Mouse (Mus musculus) naive thymus-derived CD4-positive, alpha-beta T cell, adult 2 months (primary cell): ENCODE results near the gene Kcnip2.
"Not testable (repeated sequence)": the region's sequence is repeated elsewhere in the genome, so short reads cannot be mapped to it uniquely, and the experiment has no call there.

Source experiments
- DNase-seq: peaks from one replicate; pipeline ENCODE4 v3.0.0-alpha.2; 2011; ENCODE audit warnings: low read depth

Kcnip2 gene

DNA sequence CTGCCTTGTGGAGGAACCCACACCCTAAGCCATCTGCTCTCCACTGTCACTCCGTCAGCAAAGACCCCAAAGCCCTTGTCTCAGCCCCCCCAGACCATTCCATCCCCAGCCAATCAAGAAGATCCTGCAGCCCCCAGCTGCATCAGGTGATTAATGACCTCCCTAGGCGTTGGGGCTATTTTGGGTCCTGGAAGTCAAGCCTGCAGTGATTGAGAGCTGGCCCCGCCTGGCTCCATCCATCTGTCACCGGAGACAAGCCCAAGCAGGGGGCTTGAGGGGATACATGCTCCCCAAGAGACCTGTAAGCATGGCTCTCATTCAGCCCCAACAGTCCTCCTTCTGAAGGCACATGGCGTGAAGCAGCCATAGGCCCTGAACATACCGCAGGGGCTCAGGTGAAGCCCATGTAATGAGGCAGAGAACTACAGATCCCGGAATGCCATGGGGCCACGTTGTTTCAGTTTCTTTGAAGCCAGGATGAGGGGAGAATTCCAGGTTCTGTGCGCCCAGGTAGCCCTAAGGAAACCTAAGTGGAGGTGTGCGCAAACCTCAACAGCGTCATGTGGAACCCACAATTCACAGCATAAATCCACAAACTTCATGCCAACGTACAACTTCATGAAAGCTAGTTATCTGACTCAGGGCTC, 4.7 kb downstream of the Kcnip2 start:
- no peak for DNase-seq

- DNase-seq = peak; percentile 55
These were observed 8.1 kb downstream of the Kcnip2 start for GRCm38 (mm10) chr19:45807732-45808131.

- DNase-seq = not testable (repeated sequence)
These were observed 10.0 kb downstream of the Kcnip2 start for GRCm38 (mm10) chr19:45805817-45806216.

- peak; percentile 83 for DNase-seq
These were observed 11.1 kb downstream of the Kcnip2 start for GRCm38 (mm10) chr19:45804593-45805368.

DNA sequence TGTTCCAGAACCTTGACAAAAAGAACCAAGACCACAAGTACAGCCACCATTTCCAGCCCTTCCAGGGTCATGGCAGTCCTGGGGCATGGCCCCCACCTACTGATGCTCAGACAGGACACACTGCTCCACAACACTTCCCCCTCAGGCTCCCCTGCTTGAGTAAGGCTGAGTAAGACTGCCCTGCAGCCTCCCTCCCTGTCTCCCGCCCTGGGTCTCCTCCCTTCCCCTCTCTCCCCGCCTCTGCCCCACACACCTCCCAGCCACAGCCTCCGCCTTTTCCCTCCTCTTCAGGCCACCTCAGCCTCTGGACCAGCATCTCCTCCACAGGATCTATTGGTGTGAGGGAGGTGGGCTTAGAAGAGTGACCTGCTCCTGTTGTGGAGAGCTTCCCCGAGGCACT, 12.5 kb downstream of the Kcnip2 start:
- DNase-seq = no peak

GRCm38 (mm10) chr19:45802702-45803101, 13.2 kb downstream of the Kcnip2 start:
- DNase-seq = no peak

GRCm38 (mm10) chr19:45796879-45797278, 19.0 kb downstream of the Kcnip2 start:
- DNase-seq = peak; percentile 72

DNA sequence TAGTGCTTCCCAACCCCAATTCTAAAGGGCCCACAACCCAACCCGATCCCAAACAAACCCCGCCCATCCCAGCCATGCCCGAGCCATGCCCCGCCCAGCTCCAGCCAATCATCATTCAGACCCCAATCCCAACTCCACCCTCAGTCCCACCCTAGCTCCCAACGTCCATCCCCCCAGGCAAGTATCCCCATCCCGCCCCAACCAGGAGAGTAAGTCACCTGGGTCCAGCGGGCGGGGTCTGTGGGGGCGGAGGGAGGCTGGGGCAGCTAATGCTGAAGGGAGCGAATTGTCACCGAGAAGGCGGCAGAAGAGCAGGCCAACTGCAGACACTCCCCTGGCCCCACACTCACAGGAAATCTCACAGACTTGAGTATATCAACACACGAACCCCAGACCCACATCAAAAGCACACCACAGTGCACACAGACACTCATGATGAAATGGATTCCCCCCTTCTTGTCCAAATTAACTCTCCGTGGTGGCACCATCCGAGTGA, 19.8 kb downstream of the Kcnip2 start:
- DNase-seq = peak; percentile 91

DNA sequence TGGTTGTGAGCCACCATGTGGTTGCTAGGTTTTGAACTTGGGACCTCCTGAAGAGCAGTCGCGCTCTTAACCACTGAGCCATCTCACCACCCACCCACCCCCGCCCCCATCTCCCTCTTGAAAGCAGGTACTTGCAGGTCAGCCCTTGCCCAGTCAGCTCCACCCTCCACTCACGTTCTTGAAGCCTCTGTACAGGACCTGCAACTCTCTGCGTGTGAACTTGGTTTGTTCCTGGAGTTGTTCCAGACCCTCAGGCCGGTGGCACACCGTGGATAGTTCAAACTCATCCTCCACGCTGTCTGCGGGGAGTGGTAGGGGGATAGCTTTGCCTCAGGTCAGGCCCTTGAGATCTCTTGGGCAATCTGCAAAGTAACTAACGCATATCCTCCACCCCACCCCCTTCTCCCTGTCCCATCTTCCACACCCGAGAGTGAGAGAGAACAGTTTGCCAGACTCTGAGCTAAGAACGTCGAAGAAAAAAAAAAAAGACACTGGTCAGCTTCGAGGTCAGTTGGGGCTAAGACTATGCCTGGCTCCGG, 20.4 kb downstream of the Kcnip2 start:
- peak; percentile 50 for DNase-seq

GRCm38 (mm10) chr19:45794718-45795117, 21.1 kb downstream of the Kcnip2 start:
- no peak for DNase-seq

GRCm38 (mm10) chr19:45792404-45792803, 23.5 kb downstream of the Kcnip2 start:
- no peak for DNase-seq

DNA sequence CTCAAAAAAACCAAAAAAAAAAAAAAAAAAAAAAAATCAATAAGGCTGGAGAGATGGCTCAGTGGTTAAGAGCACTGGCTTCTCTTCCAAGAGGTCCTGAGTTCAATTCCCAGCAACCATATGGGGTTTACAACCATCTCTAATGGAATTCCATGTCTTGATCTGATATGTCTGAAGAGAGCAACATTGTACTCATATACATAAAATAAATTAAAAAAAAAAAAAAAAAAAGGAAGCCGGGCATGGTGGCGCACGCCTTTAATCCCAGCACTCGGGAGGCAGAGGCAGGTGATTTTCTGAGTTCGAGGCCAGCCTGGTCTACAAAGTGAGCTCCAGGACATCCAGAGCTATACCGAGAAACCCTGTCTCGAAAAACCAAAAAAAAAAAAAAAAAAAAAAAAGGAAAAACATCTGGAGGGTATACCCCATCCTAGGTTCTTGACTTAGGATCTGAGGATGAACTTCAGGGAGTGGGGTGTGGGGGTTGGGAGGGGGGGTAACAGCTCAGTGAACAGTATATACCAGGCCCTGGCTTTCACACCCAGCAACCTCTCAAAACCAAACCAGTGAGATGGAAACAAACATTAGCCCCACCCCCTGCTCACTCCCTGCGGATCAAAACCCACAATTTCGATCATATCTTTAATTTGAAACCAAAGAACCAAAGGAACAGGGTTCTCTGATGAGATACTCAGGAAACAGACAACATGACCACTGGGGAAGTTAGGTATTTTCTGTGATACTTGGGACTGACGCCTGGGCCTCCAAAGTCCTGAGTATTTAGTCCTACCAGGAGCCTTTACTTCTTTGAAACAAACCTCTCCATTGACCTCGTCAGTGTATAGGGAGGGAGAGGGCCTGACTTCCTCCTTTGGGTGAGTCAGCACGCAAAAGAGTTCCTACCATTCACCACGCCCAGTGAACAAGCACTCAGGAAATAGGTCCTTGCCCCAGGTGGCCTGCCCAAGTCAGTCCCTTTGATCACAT, 25.7 kb downstream of the Kcnip2 start:
- DNase-seq = peak; percentile 58

GRCm38 (mm10) chr19:45789365-45789764, 26.5 kb downstream of the Kcnip2 start:
- no peak for DNase-seq

DNA sequence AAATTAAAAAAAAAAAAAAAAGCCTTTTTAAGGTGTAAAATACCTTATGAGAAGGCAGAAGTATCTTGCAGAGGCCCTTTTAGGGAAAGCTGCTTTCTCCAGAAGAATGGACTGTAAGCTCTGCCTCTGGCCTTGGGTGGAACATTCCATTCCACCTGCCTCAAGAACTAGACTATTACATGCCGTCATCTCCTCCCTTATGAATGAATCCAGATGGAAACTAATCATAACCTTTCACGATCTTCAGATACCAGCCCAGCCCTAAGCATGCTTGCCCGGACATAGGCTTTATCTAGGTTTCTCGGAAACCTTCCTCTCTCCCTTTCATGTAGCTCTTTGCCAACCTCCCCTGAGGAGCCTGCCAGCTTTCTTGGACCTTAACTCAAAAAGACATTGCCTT, 27.5 kb downstream of the Kcnip2 start:
- no peak for DNase-seq

DNA sequence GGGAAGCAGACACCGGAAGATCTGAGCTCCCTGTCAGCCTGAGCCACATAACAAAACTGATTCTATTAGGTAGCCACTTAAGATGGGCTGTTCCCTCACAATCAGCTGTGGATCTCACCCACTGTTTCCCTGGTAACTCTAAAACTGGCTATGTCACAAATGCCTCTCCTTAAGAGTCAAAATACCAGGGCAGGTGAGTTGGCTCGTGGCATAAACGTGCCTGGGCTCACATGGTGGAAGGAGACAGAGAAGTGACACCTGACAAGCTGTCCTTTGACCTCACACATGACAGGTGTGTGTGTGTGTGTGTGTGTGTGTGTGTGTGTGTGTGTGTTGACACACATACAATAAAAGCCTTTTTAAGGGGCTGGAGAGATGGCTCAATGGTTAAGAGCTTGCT, 28.4 kb downstream of the Kcnip2 start:
- no peak for DNase-seq

DNA sequence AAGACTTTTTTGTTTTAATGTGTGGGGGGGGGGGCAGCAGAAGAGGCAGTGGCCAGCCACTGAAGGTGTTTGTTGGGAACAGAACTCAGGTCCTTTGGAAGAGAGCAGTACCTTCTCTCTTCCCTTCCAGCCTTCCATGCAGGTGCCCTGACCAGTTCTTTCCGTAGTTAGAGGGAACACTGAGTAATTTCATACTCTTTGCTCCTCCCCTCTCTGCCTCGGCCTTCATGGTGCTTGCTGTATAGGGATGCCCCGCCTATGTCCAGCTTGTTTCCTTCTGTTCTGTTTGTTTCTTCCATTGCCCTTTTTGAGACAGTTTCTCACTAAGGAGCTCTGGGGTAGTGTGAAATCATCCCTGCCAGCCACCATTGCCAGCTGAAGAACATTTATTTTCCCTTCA, 30.4 kb downstream of the Kcnip2 start:
- no peak for DNase-seq

DNA sequence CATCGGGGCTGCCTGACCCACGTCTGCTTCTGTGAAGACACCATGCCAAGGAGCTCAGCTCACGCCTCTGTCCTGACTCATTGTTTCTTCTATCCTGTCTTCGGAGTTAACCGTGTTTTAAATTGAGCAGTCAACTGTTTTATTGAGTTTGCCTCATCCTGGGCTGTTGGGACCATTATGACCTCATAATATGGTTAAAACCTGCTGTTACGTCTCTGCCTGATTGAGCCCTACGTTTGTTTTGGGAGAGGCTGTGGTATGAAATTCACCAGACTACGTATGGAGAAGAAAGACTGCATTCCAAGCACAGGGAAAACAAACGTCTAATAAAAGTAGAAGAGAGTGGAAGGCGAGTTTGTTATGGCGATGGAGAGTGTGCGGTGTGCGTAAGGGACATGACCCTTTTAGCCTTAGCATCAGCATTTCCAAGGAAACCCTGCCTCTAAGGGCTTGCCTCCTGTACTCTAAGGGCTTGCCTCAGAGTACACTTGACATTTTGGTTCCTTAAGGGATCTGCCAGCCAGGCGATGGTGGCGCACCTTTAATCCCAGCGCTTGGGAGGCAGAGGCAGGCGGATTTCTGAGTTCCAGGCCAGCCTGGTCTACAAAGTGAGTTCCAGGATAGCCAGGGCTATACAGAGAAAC, 31.8 kb downstream of the Kcnip2 start:
- DNase-seq = no peak

- DNase-seq = peak; percentile 99
These were observed 32.5 kb downstream of the Kcnip2 start, which contains the start of gene Mgea5 for GRCm38 (mm10) chr19:45783181-45783932. Gene Mgea5, minus strand, starts transcription at chr19:45783837.

DNA sequence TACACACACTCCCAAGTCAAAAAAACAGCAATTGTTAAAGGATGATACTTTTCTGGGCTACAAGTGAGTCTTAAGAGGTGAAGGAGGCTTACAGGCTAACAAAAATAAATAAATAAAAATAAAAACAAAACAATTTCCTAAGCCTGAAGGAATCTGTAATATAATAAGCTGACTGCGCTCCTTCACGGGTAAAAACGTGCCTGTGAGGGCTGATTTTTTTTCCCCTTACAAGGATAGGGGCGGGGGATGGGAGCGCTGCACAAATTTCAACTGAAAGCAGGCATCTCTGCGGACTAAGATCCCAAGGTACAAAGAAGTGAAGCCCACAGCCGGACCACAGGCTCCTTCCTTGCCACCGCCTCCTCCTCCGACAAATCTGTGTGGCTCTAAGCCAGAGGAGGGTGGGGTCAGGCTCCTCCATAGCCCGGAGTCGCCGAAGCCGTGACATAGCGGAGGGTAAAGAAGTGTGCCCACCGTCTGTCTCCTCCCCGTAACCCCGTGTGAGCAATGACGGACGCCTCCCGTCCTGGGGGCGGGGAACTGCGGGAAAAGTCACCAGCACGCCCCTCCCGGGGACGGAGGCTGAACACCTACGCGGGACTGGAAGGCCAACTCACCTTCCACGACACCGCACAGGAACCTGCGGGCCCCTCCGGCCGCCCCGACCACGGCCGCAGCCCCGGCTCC, 33.4 kb downstream of the Kcnip2 start:
- peak; percentile 67 for DNase-seq

DNA sequence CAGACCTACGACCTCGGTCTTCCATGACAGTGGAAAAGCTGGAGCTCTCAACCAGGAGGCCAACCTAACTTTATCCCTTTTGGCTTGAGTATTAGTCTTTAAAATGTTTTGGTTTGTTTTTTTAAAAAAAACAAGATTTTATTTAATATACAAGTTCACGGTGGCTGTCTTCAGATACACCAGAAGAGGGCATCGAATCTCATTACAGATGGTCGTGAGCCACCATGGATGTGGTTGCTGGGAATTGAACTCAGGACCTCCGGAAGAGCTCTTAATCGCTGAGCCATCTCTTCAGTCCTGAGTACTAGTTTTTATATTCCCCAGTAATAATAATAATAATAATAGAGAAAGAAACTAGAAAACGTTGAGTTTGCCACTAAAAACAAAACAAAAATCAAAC, 34.2 kb downstream of the Kcnip2 start:
- DNase-seq = no peak
